Mouse (Mus musculus) cerebellum, adult 18-20 months (tissue): ENCODE data around the gene Mta3.

Experiments used
- DNase-seq, 2 experiments: peaks; one replicate each; pipeline ENCODE4 v3.0.0; 2021

The Mta3 gene

GRCm38 (mm10) chr17:83812200-83812944 lies 106.4 kb downstream of the Mta3 start:
- DNase-seq: peak; percentile 80 to 85

DNA sequence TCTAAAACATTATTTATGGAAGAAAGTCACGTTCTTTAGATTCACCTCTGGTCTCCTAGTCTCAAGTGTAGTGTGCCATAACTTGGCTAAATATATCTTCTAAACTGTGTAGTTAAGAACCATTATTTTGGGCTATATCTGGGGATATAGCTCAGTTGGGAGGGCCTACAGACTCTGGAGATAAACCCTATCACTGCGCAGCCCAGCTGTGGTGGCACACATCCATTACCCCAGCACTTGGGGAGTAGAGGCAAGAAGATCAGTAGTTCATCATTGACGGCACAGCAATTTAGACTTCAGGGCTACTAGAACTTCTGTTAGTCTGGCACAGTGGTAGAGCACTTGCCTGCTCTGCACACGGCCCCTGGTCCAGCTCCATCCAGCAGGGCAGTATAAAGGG lies 107.1 kb downstream of the Mta3 start:
- no peak for DNase-seq

- DNase-seq: no peak
These were observed 111.0 kb downstream of the Mta3 start for GRCm38 (mm10) chr17:83816996-83817395.

- no peak for DNase-seq
These were observed 113.5 kb downstream of the Mta3 start for GRCm38 (mm10) chr17:83819503-83819902.

GRCm38 (mm10) chr17:83820701-83821100 lies 114.7 kb downstream of the Mta3 start:
- no peak for DNase-seq

DNA sequence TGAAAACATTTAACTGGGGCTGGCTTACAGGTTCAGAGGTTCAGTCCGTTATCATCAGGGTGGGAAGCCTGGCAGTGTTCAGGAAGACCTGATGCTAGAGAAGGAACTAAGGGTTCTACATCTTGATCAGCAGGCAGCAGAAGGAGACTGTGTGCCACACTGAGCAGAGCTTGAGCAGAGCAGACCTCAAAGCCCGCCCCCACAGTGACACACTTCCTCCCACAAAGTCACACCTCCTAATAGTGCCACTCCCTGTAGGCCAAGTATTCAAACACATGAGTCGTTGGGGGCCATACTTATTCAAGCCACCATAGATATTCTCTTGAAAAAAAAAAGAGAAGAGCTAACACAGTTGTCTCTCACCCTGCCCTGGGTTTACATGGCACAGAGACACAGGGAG lies 115.9 kb downstream of the Mta3 start:
- DNase-seq: no peak

GRCm38 (mm10) chr17:83823835-83824234 lies 117.9 kb downstream of the Mta3 start:
- no peak for DNase-seq

DNA sequence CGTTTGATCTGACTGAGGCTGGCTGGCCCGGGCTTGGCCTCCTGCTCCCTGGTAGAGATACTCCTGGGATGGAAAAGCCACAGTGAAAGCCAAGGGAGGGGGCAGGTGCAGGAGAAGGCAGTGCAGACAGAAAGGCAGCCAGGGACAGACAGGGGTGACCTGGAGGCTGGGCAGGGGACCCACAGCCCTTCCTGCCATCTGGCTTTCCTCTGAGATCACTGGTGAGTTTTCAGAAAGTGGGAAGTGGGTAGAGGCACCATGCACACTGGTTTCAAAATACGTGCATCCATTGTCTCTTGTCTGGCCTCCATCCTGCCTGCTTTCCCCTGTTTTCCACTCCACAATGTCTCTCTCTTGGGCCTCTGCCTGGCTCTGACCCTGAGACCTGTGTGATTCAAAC lies 123.4 kb downstream of the Mta3 start:
- no peak for DNase-seq

GRCm38 (mm10) chr17:83830616-83831292 lies 124.8 kb downstream of the Mta3 start:
- no peak for DNase-seq

DNA sequence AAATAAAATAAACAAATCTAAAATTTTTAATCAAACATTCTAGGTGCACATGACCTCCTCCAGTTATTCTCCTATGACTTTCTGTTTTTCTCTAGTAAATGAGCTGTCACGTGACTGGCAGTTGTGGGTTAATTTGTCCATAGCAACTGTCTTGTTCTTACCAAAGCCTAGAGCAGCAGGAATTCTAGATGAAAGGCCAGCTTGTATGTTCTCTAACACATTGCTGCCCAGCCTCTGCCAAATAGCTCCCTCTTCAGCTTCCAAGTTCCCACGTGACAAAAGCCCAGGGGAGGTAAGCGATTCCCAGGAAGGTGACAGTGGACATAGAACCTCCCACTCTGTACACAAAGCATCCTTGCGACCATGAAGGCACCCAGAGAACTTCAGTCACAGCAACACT lies 128.2 kb downstream of the Mta3 start:
- DNase-seq: no peak

DNA sequence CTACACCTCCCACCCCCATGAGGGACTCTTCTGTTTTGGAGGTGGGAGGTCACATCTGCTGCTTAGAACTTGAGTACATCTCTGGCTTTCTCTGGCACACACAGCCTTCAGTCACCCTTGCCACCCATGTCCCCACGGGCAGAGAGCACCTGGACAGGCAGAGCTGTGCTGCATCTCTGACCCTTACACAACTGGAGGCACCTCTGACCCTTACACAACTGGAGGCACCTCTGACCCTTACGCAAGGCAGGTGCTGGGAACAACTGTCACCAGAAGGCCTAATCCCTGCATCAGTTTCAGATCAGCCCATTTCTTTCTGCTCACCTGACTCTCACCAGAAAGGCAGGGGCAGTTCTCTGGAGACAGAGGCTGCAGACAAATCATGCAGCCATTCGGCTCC lies 130.1 kb downstream of the Mta3 start:
- no peak for DNase-seq

- no peak for DNase-seq
These were observed 131.8 kb downstream of the Mta3 start for GRCm38 (mm10) chr17:83837659-83838190.

DNA sequence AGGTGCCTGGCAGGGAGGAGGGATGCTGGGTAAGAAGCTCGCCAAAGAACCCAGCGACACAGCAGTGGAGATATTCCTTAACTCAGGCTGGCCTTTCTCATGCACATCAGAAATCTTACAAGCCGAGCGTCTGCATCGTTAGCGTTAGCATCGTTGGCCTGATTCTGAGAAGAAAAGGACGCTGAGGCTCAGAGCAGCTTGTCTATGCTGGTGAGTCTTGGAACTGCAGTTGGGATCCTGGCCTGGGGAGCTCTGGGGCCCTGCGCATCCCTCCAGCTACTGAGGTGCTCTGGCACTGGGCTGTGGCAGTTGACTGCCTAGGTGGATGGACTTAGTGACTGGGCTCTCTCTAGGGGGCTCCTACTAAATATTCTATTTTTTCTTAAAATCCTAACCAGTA lies 133.2 kb downstream of the Mta3 start:
- no peak for DNase-seq

GRCm38 (mm10) chr17:83841011-83841410 lies 135.0 kb downstream of the Mta3 start:
- no peak for DNase-seq

- no peak for DNase-seq
These were observed 137.8 kb downstream of the Mta3 start for GRCm38 (mm10) chr17:83843780-83844179.

DNA sequence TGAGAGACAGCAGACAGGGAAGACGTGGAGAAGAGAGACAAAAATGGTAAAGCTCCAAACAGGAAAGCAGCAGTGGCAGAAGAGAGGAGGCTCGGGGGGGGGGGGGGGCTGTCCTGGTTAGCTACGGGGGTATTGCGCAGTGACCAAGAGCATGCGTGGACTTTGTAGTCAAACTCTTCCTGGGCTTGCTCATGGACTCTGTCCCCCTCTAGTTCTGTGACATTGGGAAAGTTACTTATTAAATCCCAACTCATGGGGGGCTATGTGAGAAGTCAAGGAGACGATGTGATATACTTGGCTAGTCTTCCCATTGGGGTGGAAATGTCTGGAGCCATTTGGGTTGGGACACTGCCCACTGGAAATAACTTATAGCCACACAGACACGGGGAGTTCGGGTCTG lies 139.6 kb downstream of the Mta3 start:
- DNase-seq: no peak

GRCm38 (mm10) chr17:83846301-83847021 lies 140.5 kb downstream of the Mta3 start:
- no peak for DNase-seq

DNA sequence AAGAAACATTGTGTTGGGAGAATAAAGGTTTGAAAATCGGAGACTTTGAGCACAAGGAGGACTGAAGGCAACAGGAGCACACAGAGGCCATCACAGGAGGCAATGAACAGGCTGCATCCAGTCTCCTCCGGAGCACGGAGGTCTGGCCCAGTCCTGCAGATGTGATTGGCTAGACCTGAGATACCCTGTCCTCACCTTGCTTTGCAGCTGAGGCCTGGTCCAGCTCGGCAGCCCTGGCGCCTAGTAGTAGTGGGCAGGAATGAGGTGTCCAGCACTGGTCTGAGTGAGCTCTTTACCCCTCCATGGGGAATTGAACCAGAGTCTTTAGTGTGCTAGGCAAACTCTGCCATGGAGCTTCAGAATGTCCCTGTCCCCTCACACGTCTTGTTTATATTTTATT lies 141.1 kb downstream of the Mta3 start:
- DNase-seq: no peak

- DNase-seq: no peak
These were observed 141.9 kb downstream of the Mta3 start, which contains the start of gene Haao for GRCm38 (mm10) chr17:83847815-83848214. Gene Haao (minus strand): TSS chr17:83847963.

GRCm38 (mm10) chr17:83848482-83848881 lies 142.5 kb downstream of the Mta3 start:
- DNase-seq: no peak

- DNase-seq: no peak
These were observed 143.2 kb downstream of the Mta3 start for GRCm38 (mm10) chr17:83849081-83849675.

DNA sequence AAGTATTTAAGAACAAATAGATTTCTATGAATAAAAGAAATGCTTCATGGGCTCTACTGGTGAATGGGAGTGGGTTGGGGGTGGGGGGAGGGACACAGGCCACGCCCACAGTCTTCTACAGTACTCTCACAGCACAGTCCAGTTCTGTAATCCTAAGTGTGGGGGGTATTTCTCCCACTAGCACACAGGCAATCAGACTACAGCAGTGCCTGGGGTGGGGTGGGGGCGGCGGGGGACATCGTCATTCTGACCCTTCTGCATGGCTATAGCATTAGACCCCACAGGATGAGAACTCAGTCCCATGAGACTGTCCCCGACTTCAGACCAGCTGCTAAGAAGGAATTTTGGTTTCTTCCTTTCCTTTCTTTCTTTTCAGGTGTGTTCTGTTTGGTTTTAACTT lies 143.8 kb downstream of the Mta3 start:
- DNase-seq: no peak

GRCm38 (mm10) chr17:83850458-83850857 lies 144.5 kb downstream of the Mta3 start:
- peak; percentile 87 to 94 for DNase-seq
